Mouse (Mus musculus) G1E (cell line): ENCODE measurements around the gene Spock2.

Experiments
- CTCF ChIP-seq: IDR thresholded peaks from 2 replicates; pipeline ENCODE4 v1.5.1; 2012; ENCODE audit warnings: low read depth, low read length, inconsistent platforms, mixed read lengths
- GATA1 ChIP-seq: IDR thresholded peaks from 2 replicates; pipeline ENCODE4 v1.6.1; 2012; ENCODE audit warnings: borderline replicate concordance, low read length, inconsistent platforms, mixed read lengths
- GATA2 ChIP-seq: IDR thresholded peaks from 2 replicates; pipeline ENCODE4 v1.6.1; 2012; ENCODE audit warnings: low read depth, low read length, inconsistent platforms, borderline replicate concordance
- POLR2AphosphoS5 ChIP-seq: IDR thresholded peaks from 2 replicates; pipeline ENCODE4 v1.6.1; 2012; ENCODE audit warnings: low read depth, low read length, inconsistent platforms; ENCODE audit not compliant: insufficient replicate concordance
- TAL1 ChIP-seq: conservative IDR thresholded peaks from 2 replicates; pipeline ENCODE4 v1.6.1; 2012; ENCODE audit warnings: low read depth, low read length, inconsistent platforms, mixed read lengths

DNA sequence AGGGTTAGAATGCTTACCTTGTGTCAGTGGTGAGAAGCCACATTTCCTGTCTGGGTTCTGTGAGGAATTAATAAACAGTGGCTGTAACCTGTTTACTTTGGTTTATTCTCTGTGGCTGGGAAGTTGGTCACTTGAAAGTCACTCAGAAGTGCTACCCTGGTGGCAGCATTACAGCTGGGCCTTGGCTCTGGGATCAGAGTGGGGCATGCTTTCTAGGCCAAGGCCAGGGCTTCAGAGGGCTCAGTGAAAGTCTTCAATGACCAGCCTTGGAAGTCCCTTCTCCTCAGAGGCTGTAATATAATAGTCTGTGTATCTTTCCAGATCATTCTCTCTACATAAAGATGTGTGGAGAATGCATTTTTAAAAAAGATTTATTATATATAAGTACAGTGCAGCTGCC is 50.0 kb downstream of the Spock2 start:
- TF ChIP-seq CTCF (no peak), GATA1 (no peak), POLR2AphosphoS5 (no peak), TAL1 (no peak), GATA2 (no peak)
